ENCODE assay signal across 25 mouse cellular contexts in genomic region chrX:85797449-85797848, GRCm38 (mm10). TPM values are rescaled to one million over a fixed set of nuclear protein-coding genes. Genes with fewer than 3 reads are reported as not detected.
DNase-seq lines count a peak whose midpoint lies in the region; ATAC-seq and TF ChIP-seq lines count a peak whose summit lies in the region.
"Had no signal": no experiment of that assay in that cellular context is flagged by ENCODE, and none has a peak within 500 bp of the region (broad histone marks: within the 10 kb centered on the region; RNA-seq: fewer than 3 reads in every experiment).

No protein-coding gene starts in this region.

- peak; percentile 96 for ATAC-seq in common myeloid progenitor, adult 5-6 weeks (replicated peaks; ENCODE audit: low read depth, poor library complexity, severe bottlenecking)
- peak; percentile 99 for ATAC-seq in megakaryocyte, adult 5-6 weeks (ENCODE audit: poor library complexity, severe bottlenecking)
- ATAC-seq: CD4-positive, CD25-positive, alpha-beta regulatory T cell, adult 4 months; forebrain, embryonic 14.5 days; hindbrain, embryonic 16.5 days; inflammation-experienced regulatory T-cells, adult 6 months had no signal

- no peak overlapping the region for H3K4me3 ChIP-seq in lung, adult 2 months (replicated peaks; ENCODE audit: extremely low read depth, low read depth, low read length)
- H3K4me3 ChIP-seq: embryonic facial prominence, embryonic 15.5 days; erythroblast, embryonic 14.5 days; forebrain, embryonic 10.5 days; gastrocnemius, adult 2 months; heart, embryonic 13.5 days; hindbrain, embryonic 12.5 days had no signal

- no peak for TF ChIP-seq POLR2A in lung, adult 2 months (IDR thresholded peaks at IDR 0.05; ENCODE audit: borderline replicate concordance, extremely low read depth, low read depth, low read length)

- 77% methylated on average over 2 of the region's 2 CpGs for WGBS in lung, adult 2 months

- H3K4me1 ChIP-seq in lung, adult 2 months (ENCODE audit: control insufficient read depth, insufficient read depth, low read length): no peaks in the 10 kb centered on the region
- H3K4me1 ChIP-seq: embryonic facial prominence, embryonic 15.5 days; forebrain, embryonic 10.5 days; heart, embryonic 13.5 days; hindbrain, embryonic 12.5 days had no signal

- TF ChIP-seq CTCF in lung, adult 2 months (IDR thresholded peaks at IDR 0.05; ENCODE audit: insufficient read depth, low read length): no peak

- DNase-seq in lung, postnatal 36 days: peak; percentile 15
- no peak for DNase-seq in lung, adult 2 months
- no peak for DNase-seq in ovary, postnatal 36 days (ENCODE audit: low spot score)
- DNase-seq in heart, adult 18-20 months: no peak
- no peak for DNase-seq in thymus, adult 18-20 months
- DNase-seq: adrenal gland, adult 8-10 months; adrenal gland, postnatal 36 days; B cell, adult 2 months; cerebellum, adult 11-12 months; cerebellum, adult 9-11 months; cerebellum, postnatal 36 days; embryo, embryonic 11 days; gastrocnemius, adult 2 months; heart, postnatal 36 days had no signal

RNA-seq across cellular contexts. Expression of gene Gk, which starts 20.8 kb away (rescaled TPM):
- polyA plus RNA-seq in lung, adult 2 months (2012; rRNA removed): 1.3 and 3.9 TPM in 2 replicates
- 15.6 and 15.7 TPM in 2 replicates for total RNA-seq in common myeloid progenitor, adult 5-6 weeks (2017)
- 11.7 and 12.2 TPM in 2 replicates for total RNA-seq in megakaryocyte, adult 5-6 weeks (2015)
- total RNA-seq in megakaryocyte, adult 5-6 weeks (2017): 10.0 and 10.7 TPM in 2 replicates
- total RNA-seq in heart, adult 18-20 months (2021): 10 to 100 TPM; 20.2 to 30.0 TPM
- polyA plus RNA-seq: erythroblast, embryonic 14.5 days had no signal
